Mouse (Mus musculus): Measurements from ENCODE around the gene Kdm5b. TPM values are rescaled to one million over a fixed set of nuclear protein-coding genes. Genes with fewer than 3 reads are reported as not detected.

Gene Kdm5b
- polyA plus RNA-seq, 2 experiments: 38.1 to 83.5 TPM

GRCm38 (mm10) chr1:134560801-134561769, 1.1 kb downstream of the Kdm5b start:
- under 1% methylated on average over 43 of the region's 76 CpGs for WGBS
- Histone ChIP-seq H3K4me3 (replicated peaks; ENCODE audit: low read length) (peak overlapping the region; percentile 99), H3K9me3 (ENCODE audit: control insufficient read depth, low read length) (no peaks in the 10 kb centered on the region), H3K27me3 (ENCODE audit: control insufficient read depth, insufficient read depth, low read length) (no peaks in the 10 kb centered on the region), H3K4me1 (ENCODE audit: control insufficient read depth, insufficient read depth, low read length) (peaks cover 26% of the 10 kb centered on the region), H3K27ac (replicated peaks; ENCODE audit: low read depth, low read length) (peak overlapping the region; percentile 96), H3K36me3 (ENCODE audit: control insufficient read depth, insufficient read depth, low read length) (no peaks in the 10 kb centered on the region), H3K9ac (ENCODE audit: low read depth, low read length, severe bottlenecking) (peak overlapping the region; percentile 100), H3K4me2 (replicated peaks; ENCODE audit: low read depth, low read length, severe bottlenecking) (peak overlapping the region; percentile 59)
- ATAC-seq (ENCODE audit: low FRiP score, low read depth): no peak
- peak; percentile 32 for DNase-seq (ENCODE audit: low spot score)
- no peak for TF ChIP-seq POLR2A (IDR thresholded peaks at IDR 0.05; ENCODE audit: borderline replicate concordance, extremely low read depth, insufficient read depth, insufficient read length)

GRCm38 (mm10) chr1:134561770-134562143, 1.8 kb downstream of the Kdm5b start:
- H3K36me3 ChIP-seq (ENCODE audit: control insufficient read depth, insufficient read depth, low read length): no peaks in the 10 kb centered on the region
- H3K27ac ChIP-seq (replicated peaks; ENCODE audit: low read depth, low read length): peak overlapping the region; percentile 96
- H3K9ac ChIP-seq (ENCODE audit: low read depth, low read length, severe bottlenecking): peak overlapping the region; percentile 100
- TF ChIP-seq POLR2A (IDR thresholded peaks at IDR 0.05; ENCODE audit: borderline replicate concordance, extremely low read depth, insufficient read depth, insufficient read length): no peak
- no peaks in the 10 kb centered on the region for H3K9me3 ChIP-seq (ENCODE audit: control insufficient read depth, low read length)
- H3K27me3 ChIP-seq (ENCODE audit: control insufficient read depth, insufficient read depth, low read length): no peaks in the 10 kb centered on the region
- peak overlapping the region; percentile 99 for H3K4me3 ChIP-seq (replicated peaks; ENCODE audit: low read length)
- ATAC-seq (ENCODE audit: low FRiP score, low read depth): no peak
- DNase-seq (ENCODE audit: low spot score): no peak
- 7% methylated on average over 7 of the region's 7 CpGs for WGBS
- peak overlapping the region; percentile 59 for H3K4me2 ChIP-seq (replicated peaks; ENCODE audit: low read depth, low read length, severe bottlenecking)
- H3K4me1 ChIP-seq (ENCODE audit: control insufficient read depth, insufficient read depth, low read length): peaks cover 29% of the 10 kb centered on the region

- H3K4me1 ChIP-seq (ENCODE audit: control insufficient read depth, insufficient read depth, low read length): peaks cover 29% of the 10 kb centered on the region
- no peak for TF ChIP-seq POLR2A (IDR thresholded peaks at IDR 0.05; ENCODE audit: borderline replicate concordance, extremely low read depth, insufficient read depth, insufficient read length)
- peak overlapping the region; percentile 99 for H3K4me3 ChIP-seq (replicated peaks; ENCODE audit: low read length)
- no peak for DNase-seq (ENCODE audit: low spot score)
- peak overlapping the region; percentile 100 for H3K9ac ChIP-seq (ENCODE audit: low read depth, low read length, severe bottlenecking)
- no peak for ATAC-seq (ENCODE audit: low FRiP score, low read depth)
- no peak overlapping the region for H3K27ac ChIP-seq (replicated peaks; ENCODE audit: low read depth, low read length)
- no peaks in the 10 kb centered on the region for H3K9me3 ChIP-seq (ENCODE audit: control insufficient read depth, low read length)
- no peaks in the 10 kb centered on the region for H3K27me3 ChIP-seq (ENCODE audit: control insufficient read depth, insufficient read depth, low read length)
- peak overlapping the region; percentile 59 for H3K4me2 ChIP-seq (replicated peaks; ENCODE audit: low read depth, low read length, severe bottlenecking)
- H3K36me3 ChIP-seq (ENCODE audit: control insufficient read depth, insufficient read depth, low read length): no peaks in the 10 kb centered on the region
These were observed 2.5 kb downstream of the Kdm5b start for GRCm38 (mm10) chr1:134562457-134562856.

- Histone ChIP-seq H3K4me3 (replicated peaks; ENCODE audit: low read length) (no peak overlapping the region), H3K27ac (replicated peaks; ENCODE audit: low read depth, low read length) (no peak overlapping the region), H3K36me3 (ENCODE audit: control insufficient read depth, insufficient read depth, low read length) (no peaks in the 10 kb centered on the region), H3K4me2 (replicated peaks; ENCODE audit: low read depth, low read length, severe bottlenecking) (no peak overlapping the region), H3K27me3 (ENCODE audit: control insufficient read depth, insufficient read depth, low read length) (no peaks in the 10 kb centered on the region), H3K9ac (ENCODE audit: low read depth, low read length, severe bottlenecking) (no peak overlapping the region), H3K4me1 (ENCODE audit: control insufficient read depth, insufficient read depth, low read length) (peaks cover 29% of the 10 kb centered on the region), H3K9me3 (ENCODE audit: control insufficient read depth, low read length) (no peaks in the 10 kb centered on the region)
- DNase-seq (ENCODE audit: low spot score) (no peak), ATAC-seq (ENCODE audit: low FRiP score, low read depth) (no peak)
- 91% methylated on average over 3 of the region's 3 CpGs for WGBS
- TF ChIP-seq POLR2A (IDR thresholded peaks at IDR 0.05; ENCODE audit: borderline replicate concordance, extremely low read depth, insufficient read depth, insufficient read length): no peak
These were observed 3.8 kb downstream of the Kdm5b start for GRCm38 (mm10) chr1:134563726-134564125.

GRCm38 (mm10) chr1:134567511-134567910, 7.5 kb downstream of the Kdm5b start:
- DNase-seq (ENCODE audit: low spot score): no peak
- TF ChIP-seq POLR2A (IDR thresholded peaks at IDR 0.05; ENCODE audit: borderline replicate concordance, extremely low read depth, insufficient read depth, insufficient read length): no peak
- Histone ChIP-seq H3K36me3 (ENCODE audit: control insufficient read depth, insufficient read depth, low read length) (no peaks in the 10 kb centered on the region), H3K4me2 (replicated peaks; ENCODE audit: low read depth, low read length, severe bottlenecking) (no peak overlapping the region), H3K4me3 (replicated peaks; ENCODE audit: low read length) (no peak overlapping the region), H3K27ac (replicated peaks; ENCODE audit: low read depth, low read length) (no peak overlapping the region), H3K4me1 (ENCODE audit: control insufficient read depth, insufficient read depth, low read length) (peaks cover 24% of the 10 kb centered on the region), H3K27me3 (ENCODE audit: control insufficient read depth, insufficient read depth, low read length) (no peaks in the 10 kb centered on the region), H3K9me3 (ENCODE audit: control insufficient read depth, low read length) (no peaks in the 10 kb centered on the region), H3K9ac (ENCODE audit: low read depth, low read length, severe bottlenecking) (no peak overlapping the region)
- ATAC-seq (ENCODE audit: low FRiP score, low read depth): no peak
- 20% methylated on average over 1 of the region's 1 CpGs for WGBS
